Mouse (Mus musculus) CH12.LX (cell line): Measurements from ENCODE around the gene Txnrd1. TPM values are rescaled to one million over a fixed set of nuclear protein-coding genes. Genes with fewer than 3 reads are reported as not detected.

Experiments used
- DNase-seq: peaks from one replicate; pipeline ENCODE4 v3.0.0-alpha.2; 2013; ENCODE audit errors: extremely low read depth
- H3K27ac ChIP-seq: 2 replicates; pipeline ENCODE4 v1.5.1; 2012; ENCODE audit warnings: low read depth, mild to moderate bottlenecking, control low read depth, moderate library complexity; ENCODE audit not compliant: insufficient read depth
- H3K27me3 ChIP-seq: replicated peaks from 2 replicates; pipeline ENCODE3; 2012; ENCODE audit warnings: inconsistent platforms
- H3K36me3 ChIP-seq, 2 experiments: replicated peaks in 1 of 2; 2 replicates each; pipeline versions ENCODE3 to v1.6.1; 2012; ENCODE audit warnings: inconsistent platforms in 1 of 2, low read length in 1 of 2, mild to moderate bottlenecking in 1 of 2, mixed read lengths in 1 of 2, moderate library complexity in 1 of 2; ENCODE audit not compliant: control insufficient read depth in 1 of 2, insufficient read depth in 1 of 2
- H3K4me1 ChIP-seq, 2 experiments: 2 replicates each; pipeline ENCODE4 v1.6.1; 2012; ENCODE audit warnings: inconsistent platforms in 1 of 2, moderate library complexity in 1 of 2; ENCODE audit not compliant: insufficient read depth in 2 of 2, control insufficient read depth in 1 of 2
- H3K4me2 ChIP-seq: 2 replicates; pipeline ENCODE4 v1.6.1; 2012; ENCODE audit warnings: low read depth, mild to moderate bottlenecking, control low read depth; ENCODE audit not compliant: poor library complexity, insufficient read depth, severe bottlenecking
- H3K4me3 ChIP-seq, 3 experiments: fragments of 150-350 bp in 1 of 3; sonication (generic) in 1 of 3; replicated peaks in 1 of 3; 2 replicates each; pipeline versions ENCODE3 to v1.5.1; 2011 to 2012; ENCODE audit warnings: low read depth in 2 of 3, low read length in 2 of 3, mild to moderate bottlenecking in 2 of 3, moderate library complexity in 2 of 3, control low read depth in 1 of 3, improper control_type of control experiment in 1 of 3, inconsistent platforms in 1 of 3, mixed read lengths in 1 of 3; ENCODE audit not compliant: poor library complexity in 1 of 3
- H3K79me2 ChIP-seq: replicated peaks from 2 replicates; pipeline ENCODE4 v1.6.1; 2012; ENCODE audit warnings: mild to moderate bottlenecking, moderate library complexity; ENCODE audit not compliant: control insufficient read depth, poor library complexity, insufficient read depth, severe bottlenecking; ENCODE audit errors: extremely low read depth
- H3K9ac ChIP-seq: 2 replicates; pipeline ENCODE4 v1.6.1; 2012; ENCODE audit warnings: low read depth, mild to moderate bottlenecking, control low read depth, moderate library complexity; ENCODE audit not compliant: insufficient read depth
- H3K9me3 ChIP-seq: replicated peaks from 2 replicates; pipeline ENCODE3; 2012; ENCODE audit warnings: low read length, inconsistent platforms, mixed read lengths
- BHLHE40 ChIP-seq: IDR thresholded peaks from 2 replicates; pipeline ENCODE4 v1.6.1; 2011; ENCODE audit warnings: mild to moderate bottlenecking, low read depth, low read length, improper control_type of control experiment
- CHD1 ChIP-seq: IDR thresholded peaks from 2 replicates; pipeline ENCODE4 v1.6.1; 2012; ENCODE audit warnings: low read depth, low read length, improper control_type of control experiment, inconsistent platforms
- HCFC1 ChIP-seq: IDR thresholded peaks from 2 replicates; pipeline ENCODE4 v1.6.1; 2012; ENCODE audit warnings: low read depth, mild to moderate bottlenecking, inconsistent platforms, low read length, improper control_type of control experiment
- JUND ChIP-seq: conservative IDR thresholded peaks from 2 replicates; pipeline ENCODE4 v1.6.1; 2011; ENCODE audit warnings: low read depth, low read length, improper control_type of control experiment
- KAT2A ChIP-seq: IDR thresholded peaks from 2 replicates; pipeline ENCODE4 v1.6.1; 2012; ENCODE audit warnings: low read length, improper control_type of control experiment, inconsistent platforms; ENCODE audit not compliant: insufficient replicate concordance
- MAFK ChIP-seq: IDR thresholded peaks from 2 replicates; pipeline ENCODE4 v1.6.1; 2011; ENCODE audit warnings: low read length, improper control_type of control experiment; ENCODE audit not compliant: insufficient replicate concordance
- MAX ChIP-seq: IDR thresholded peaks from 2 replicates; pipeline ENCODE4 v1.6.1; 2011; ENCODE audit warnings: low read length, improper control_type of control experiment
- MEF2A ChIP-seq: IDR thresholded peaks from 2 replicates; pipeline ENCODE4 v1.6.1; 2014; ENCODE audit warnings: low read depth, mild to moderate bottlenecking, inconsistent platforms, low read length, improper control_type of control experiment, borderline replicate concordance
- MXI1 ChIP-seq: IDR thresholded peaks from 2 replicates; pipeline ENCODE4 v1.6.1; 2011; ENCODE audit warnings: mild to moderate bottlenecking, low read depth, low read length, improper control_type of control experiment
- MYC ChIP-seq: IDR thresholded peaks from 2 replicates; pipeline ENCODE4 v1.6.1; 2011; ENCODE audit warnings: low read depth, mild to moderate bottlenecking, improper control_type of control experiment, low read length
- NELFE ChIP-seq: IDR thresholded peaks from 2 replicates; pipeline ENCODE4 v1.6.1; 2011; ENCODE audit warnings: low read depth, low read length, improper control_type of control experiment
- PAX5 ChIP-seq: IDR thresholded peaks from 2 replicates; pipeline ENCODE4 v1.6.1; 2012; ENCODE audit warnings: low read length, inconsistent platforms, mixed read lengths
- POLR2A ChIP-seq: IDR thresholded peaks from 2 replicates; pipeline ENCODE4 v1.6.1; 2011; ENCODE audit warnings: low read depth, mild to moderate bottlenecking, improper control_type of control experiment, low read length
- RCOR1 ChIP-seq: conservative IDR thresholded peaks from 2 replicates; pipeline ENCODE4 v1.6.1; 2012; ENCODE audit warnings: low read depth, mild to moderate bottlenecking, inconsistent platforms, low read length, improper control_type of control experiment
- SMC3 ChIP-seq: IDR thresholded peaks from 2 replicates; pipeline ENCODE4 v1.6.1; 2011; ENCODE audit warnings: low read depth, low read length, improper control_type of control experiment
- USF1 ChIP-seq: IDR thresholded peaks from 2 replicates; pipeline ENCODE4 v1.6.1; 2014; ENCODE audit warnings: low read depth, mild to moderate bottlenecking, inconsistent platforms, low read length, improper control_type of control experiment
- USF2 ChIP-seq: conservative IDR thresholded peaks from 2 replicates; pipeline ENCODE4 v1.6.1; 2011; ENCODE audit warnings: low read depth, low read length, improper control_type of control experiment
- ZMIZ1 ChIP-seq: IDR thresholded peaks from 2 replicates; pipeline ENCODE4 v1.6.1; 2012; ENCODE audit warnings: low read depth, mild to moderate bottlenecking, inconsistent platforms, low read length, improper control_type of control experiment
- dilution Hi-C: fragments of 300-500 bp; cut with MboI; formaldehyde crosslinking; loops from 2 replicates; pipeline ENCODE4 v1.14.3; 2020; ENCODE audit warnings: low sequenced_read_pairs; ENCODE audit not compliant: extremely low pct_unique_long_range_greater_than_20kb, extremely low pct_ligation_motif_present
- in situ Hi-C: fragments of 300-500 bp; cut with MboI; formaldehyde crosslinking; loops from 3 replicates; pipeline ENCODE4 v1.14.3; 2019; ENCODE audit warnings: low sequenced_read_pairs, low pct_ligation_motif_present, low pct_unique_long_range_greater_than_20kb, mixed read lengths
- polyA plus RNA-seq: library from polyadenylated mRNA; unstranded; fragments of >175 nt; gene quantifications from 2 replicates; pipeline ENCODE4 v1.2.1, GENCODE M21; 2012; ENCODE audit warnings: low read depth; ENCODE audit not compliant: insufficient read length
- total RNA-seq, 2 experiments: library from RNA; depleted of rRNA; stranded (reverse); fragments of 300-350 nt in 1 of 2; fragments of >200 nt in 1 of 2; gene quantifications; 2 replicates each; pipeline ENCODE4 v1.2.3; 2012 to 2014

Txnrd1 gene
- total and polyA plus RNA-seq, 3 experiments, result 92.1 to 254 (median 133) TPM

DNA sequence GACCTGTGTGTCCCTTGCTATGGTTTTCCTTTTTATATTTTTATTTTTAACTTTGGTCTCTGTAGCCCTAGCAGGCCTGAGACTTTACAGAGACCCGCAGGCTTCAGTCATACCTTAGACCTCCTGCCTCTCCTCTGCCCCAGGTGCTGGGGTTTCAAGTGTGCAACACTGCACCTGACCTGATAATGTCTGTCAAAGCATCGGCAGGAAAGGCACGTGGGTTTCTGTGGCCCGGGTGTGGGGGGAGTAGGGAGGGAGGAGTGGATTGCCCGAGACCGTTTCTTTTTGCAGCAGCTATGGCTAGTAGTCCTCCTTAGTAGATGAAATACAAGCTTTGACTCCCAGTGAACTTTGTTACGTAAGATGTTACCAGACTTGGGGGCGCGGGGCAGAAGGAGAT is 15.8 kb upstream of the Txnrd1 start:
- no peak overlapping the region for H3K4me3 ChIP-seq
- peaks cover 0 to 44% of the 10 kb centered on the region in 2 experiments; a peak in 2 of 4 replicates for H3K4me1 ChIP-seq
- peaks cover 3% of the 10 kb centered on the region for H3K9me3 ChIP-seq
- H3K4me2 ChIP-seq, result no peak overlapping the region
- no peak for TF ChIP-seq MXI1
- TF ChIP-seq HCFC1, result no peak
- TF ChIP-seq BHLHE40, result peak; percentile 28; the same call in 1 of the 2 replicates
- no peak for TF ChIP-seq CHD1
- TF ChIP-seq ZMIZ1, result no peak
- no peak for TF ChIP-seq KAT2A
- no peak for TF ChIP-seq MYC
- H3K27me3 ChIP-seq, result no peaks in the 10 kb centered on the region
- dilution Hi-C loops (no loop called here), in situ Hi-C loops (no loop called here)
- H3K27ac ChIP-seq, result no peak overlapping the region
- no peak overlapping the region for H3K9ac ChIP-seq
- H3K36me3 ChIP-seq, result no peaks in the 10 kb centered on the region
- no peak for DNase-seq
- H3K79me2 ChIP-seq, result no peaks in the 10 kb centered on the region

DNA sequence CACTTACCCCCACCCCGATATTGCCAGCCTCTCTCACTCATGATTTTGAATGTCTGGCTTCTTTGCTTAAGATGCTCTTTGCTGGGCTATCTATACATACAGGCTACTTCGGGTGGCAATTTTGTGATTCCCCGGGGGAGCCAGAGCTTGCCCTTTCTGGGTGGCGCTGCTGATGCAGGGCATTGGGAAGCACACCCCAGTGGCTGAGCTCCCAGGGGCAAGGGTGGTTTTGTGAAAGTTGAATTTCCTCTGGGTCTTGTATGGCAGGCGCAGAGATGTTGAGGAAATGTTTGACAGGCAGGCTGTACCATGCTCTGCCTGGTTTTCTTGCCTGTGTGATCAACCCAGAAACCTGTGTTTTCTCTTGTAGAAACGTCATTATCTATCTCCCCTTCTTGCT is 15.1 kb upstream of the Txnrd1 start:
- no peak overlapping the region for H3K27ac ChIP-seq
- TF ChIP-seq MYC (no peak), JUND (no peak), SMC3 (no peak), POLR2A (no peak), MEF2A (no peak), RCOR1 (no peak), BHLHE40 (no peak), NELFE (no peak), MAX (no peak), USF2 (no peak), MAFK (no peak), USF1 (no peak), PAX5 (no peak), ZMIZ1 (no peak)
- TF ChIP-seq, all 38 proteins: peak for 0
- Histone ChIP-seq H3K27me3 (no peaks in the 10 kb centered on the region), H3K9ac (no peak overlapping the region), H3K4me3 (no peak overlapping the region), H3K79me2 (no peaks in the 10 kb centered on the region), H3K4me2 (no peak overlapping the region), H3K9me3 (no peaks in the 10 kb centered on the region), H3K36me3 (no peaks in the 10 kb centered on the region), H3K4me1 (peaks cover 0 to 40% of the 10 kb centered on the region in 2 experiments; a peak in 2 of 4 replicates)
- in situ Hi-C loops, result no loop called here
- no peak for DNase-seq
- dilution Hi-C loops, result no loop called here
